Mouse (Mus musculus): ENCODE results near the gene Cilp.

The Cilp gene

GRCm38 (mm10) chr9:65297056-65297455, 32.1 kb downstream of the Cilp start:
- no peak for DNase-seq

DNA sequence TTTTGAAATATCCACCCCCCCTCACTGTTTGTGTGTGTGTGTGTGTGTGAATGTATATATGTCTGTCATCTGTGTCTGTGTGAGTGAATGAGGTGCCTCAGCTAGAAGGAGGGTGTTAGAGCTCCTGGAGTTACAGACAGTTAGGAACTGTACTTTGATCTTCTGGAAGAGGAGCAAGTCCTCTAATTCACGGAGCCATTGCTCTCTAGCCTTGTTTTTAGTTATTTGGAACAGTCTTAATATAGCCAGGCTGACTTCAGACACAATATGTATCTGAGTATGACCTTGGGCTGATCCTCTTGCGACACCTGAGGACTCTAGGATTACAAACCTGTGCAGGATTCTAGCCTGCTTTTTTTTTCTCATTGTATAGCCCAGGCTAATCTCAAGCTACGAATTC, 33.8 kb downstream of the Cilp start:
- no peak for DNase-seq

GRCm38 (mm10) chr9:65299650-65300049, 34.7 kb downstream of the Cilp start:
- DNase-seq = no peak

GRCm38 (mm10) chr9:65302327-65302983, 37.5 kb downstream of the Cilp start:
- DNase-seq = no peak

DNA sequence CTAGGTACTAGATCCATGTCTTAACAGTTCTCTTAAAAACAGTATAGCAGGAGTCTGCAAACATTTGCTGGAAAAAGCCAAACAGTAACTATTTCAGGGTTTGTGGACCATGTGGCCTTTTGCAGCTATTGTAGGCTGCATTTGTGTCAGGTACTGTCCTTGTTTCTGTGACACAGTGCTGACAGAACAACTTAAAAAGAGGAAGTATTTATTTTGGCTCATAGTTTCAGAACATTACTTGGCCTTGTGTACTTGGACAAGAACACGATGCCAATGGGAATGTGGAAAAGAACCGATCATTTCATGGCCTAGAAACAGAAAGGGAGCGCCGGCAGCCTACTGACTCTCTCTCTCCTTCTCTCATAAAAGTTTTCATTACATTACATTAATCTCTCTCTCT, 38.6 kb downstream of the Cilp start:
- DNase-seq = no peak

GRCm38 (mm10) chr9:65304300-65304699, 39.3 kb downstream of the Cilp start:
- DNase-seq = no peak

DNA sequence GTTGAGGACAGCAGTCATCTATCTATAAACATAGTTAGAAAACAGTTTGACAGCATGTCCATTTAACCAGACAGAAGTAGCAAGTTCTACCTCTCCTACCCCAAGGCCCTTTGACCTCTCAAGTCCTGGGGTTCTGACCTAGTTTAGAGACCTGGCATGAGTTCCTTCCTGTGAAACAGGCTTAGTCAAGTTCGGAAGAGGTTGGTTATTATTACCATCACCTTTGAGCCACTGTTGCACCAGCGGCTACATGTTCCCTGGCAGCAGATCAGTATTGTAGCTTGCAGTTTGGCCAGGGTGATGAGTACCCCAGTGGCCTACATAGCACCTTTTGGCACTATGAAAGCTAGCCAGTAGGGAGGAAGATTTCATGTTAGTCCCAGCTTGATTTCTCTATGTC, 41.7 kb downstream of the Cilp start:
- DNase-seq = no peak

DNA sequence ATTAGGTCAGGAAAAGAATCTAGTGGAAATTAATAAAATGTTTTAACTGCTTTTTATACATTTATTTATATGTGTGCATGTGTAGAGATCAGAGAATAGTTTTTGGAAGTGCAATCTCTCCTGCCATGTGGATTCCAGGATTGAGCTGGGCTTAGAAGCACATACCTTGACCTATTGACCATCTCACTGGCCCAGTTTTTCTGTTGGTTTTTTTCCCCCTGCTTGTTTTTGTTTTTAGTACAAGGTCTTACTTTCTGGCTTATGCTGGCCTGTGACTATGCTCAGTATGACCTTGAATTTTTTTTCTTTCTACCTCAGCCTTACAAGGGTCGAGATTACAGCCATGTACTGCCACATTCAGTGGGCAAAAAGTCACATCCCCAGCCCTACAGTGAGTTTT, 43.0 kb downstream of the Cilp start:
- no peak for DNase-seq

DNA sequence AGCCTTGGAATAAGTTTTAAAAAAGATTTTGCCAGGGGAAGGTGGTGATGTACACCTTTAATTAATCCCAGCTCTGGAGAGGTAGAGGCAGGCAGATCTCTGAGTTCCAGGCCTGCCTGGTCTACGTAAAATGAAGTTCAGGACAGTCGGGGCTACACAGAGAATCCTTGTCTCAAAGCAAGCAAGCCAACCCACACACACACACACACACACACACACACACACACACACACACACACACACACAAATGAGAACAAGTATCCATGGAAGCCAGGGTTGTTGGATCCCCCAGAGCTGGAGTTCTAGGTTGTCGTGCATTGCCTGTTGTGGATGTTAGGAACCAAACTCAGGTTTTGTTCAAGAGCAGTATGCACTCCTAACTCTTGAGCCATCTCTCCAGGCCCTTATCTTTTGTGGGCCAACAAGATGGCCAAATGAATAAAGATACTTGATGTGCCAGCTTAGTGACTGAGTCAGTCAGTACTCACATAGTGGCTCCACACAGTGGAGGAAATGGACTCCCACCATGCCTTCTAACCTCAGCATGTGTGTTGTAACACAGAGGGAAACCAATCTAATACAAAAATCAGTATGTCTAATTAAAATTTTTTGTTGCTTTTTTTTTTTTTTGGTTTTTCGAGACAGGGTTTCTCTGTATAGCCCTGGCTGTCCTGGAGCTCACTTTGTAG, 47.8 kb downstream of the Cilp start:
- DNase-seq = no peak

DNA sequence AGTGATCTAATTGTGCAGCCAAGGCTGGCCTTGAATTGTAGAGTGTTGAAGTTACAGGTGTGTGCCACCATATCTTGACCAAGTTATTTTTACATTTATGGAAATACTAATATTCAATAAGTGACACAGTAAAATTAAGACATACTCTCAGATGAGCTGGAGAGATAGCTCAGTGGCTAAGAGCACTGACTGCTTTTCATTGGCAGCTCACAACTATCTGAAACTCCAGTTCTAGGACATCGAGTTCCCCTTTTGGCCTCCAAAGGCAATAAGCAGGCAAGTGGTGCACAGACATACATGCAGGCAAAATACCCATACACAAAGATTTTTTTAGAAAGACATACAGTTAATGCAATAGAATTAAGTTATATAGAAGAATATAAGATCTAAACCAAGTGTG, 48.9 kb downstream of the Cilp start:
- no peak for DNase-seq

DNA sequence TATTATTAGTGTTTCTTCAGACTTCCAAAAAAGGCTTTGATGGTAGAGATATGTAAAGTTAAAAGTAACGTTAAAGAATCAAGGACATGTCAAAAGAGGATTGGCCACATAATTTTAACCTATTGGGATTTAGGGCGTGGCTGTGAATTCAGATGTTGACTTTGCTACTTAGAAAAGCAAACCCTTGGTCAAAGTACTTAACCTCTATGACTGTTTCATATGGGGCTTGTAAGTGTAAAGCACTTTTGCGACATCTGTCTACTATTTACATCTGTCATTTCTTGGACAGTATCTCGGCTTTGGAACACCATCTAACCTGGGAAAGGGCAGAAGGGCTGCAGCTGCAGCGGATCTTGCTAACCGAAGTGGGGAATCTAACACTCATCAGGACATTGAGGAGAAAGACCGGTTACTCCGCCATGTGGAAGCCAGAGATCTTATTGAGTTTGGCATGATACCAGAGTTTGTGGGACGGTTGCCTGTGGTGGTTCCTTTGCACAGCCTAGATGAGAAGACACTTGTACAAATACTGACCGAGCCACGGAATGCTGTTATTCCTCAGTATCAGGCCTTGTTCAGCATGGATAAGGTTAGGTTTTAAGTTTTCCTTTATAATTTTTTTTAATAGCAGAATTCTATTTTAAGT, 57.4 kb downstream of the Cilp start:
- no peak for DNase-seq

- no peak for DNase-seq
Observed at GRCm38 (mm10) chr9:65325971-65326370, 61.0 kb downstream of the Cilp start.

- DNase-seq = no peak
Observed at GRCm38 (mm10) chr9:65327371-65327770, 62.4 kb downstream of the Cilp start.

Measured in thymus, postnatal 14 days (tissue).